Mouse (Mus musculus) heart, adult 2 months (tissue): ENCODE data around the gene Pknox2. TPM values are rescaled to one million over a fixed set of nuclear protein-coding genes. Genes with fewer than 3 reads are reported as not detected.

Experiments
- DNase-seq, 2 experiments: peaks; one replicate each; pipeline ENCODE4 v3.0.0; 2021
- H3K27ac ChIP-seq: fragments of 200-600 bp; 2 replicates; pipeline ENCODE4 v1.8.1; 2022
- H3K27me3 ChIP-seq: fragments of 200-500 bp; 2 replicates; pipeline ENCODE4 v1.6.1; 2012; ENCODE audit warnings: mild to moderate bottlenecking, low read length, inconsistent platforms, mixed read lengths; ENCODE audit not compliant: control insufficient read depth, insufficient read depth
- H3K36me3 ChIP-seq: fragments of 200-500 bp; 2 replicates; pipeline ENCODE4 v1.6.1; 2012; ENCODE audit warnings: low read length, inconsistent platforms; ENCODE audit not compliant: control insufficient read depth, insufficient read depth
- H3K4me1 ChIP-seq: fragments of 200-500 bp; 2 replicates; pipeline ENCODE4 v1.6.1; 2011; ENCODE audit warnings: low read length; ENCODE audit not compliant: control insufficient read depth, insufficient read depth
- H3K4me3 ChIP-seq: fragments of 200-600 bp; 2 replicates; pipeline ENCODE4 v1.8.1; 2022
- H3K79me2 ChIP-seq: fragments of 200-500 bp; replicated peaks from 2 replicates; pipeline ENCODE4 v1.6.1; 2012; ENCODE audit warnings: mild to moderate bottlenecking, inconsistent platforms, low read length, moderate library complexity, mixed read lengths; ENCODE audit not compliant: control insufficient read depth, insufficient read depth
- H3K9ac ChIP-seq: fragments of 200-500 bp; 2 replicates; pipeline ENCODE4 v1.6.1; 2012; ENCODE audit warnings: low read depth, mild to moderate bottlenecking, control low read depth, inconsistent platforms, low read length, mixed read lengths
- CTCF ChIP-seq: fragments of 200-600 bp; IDR thresholded peaks from 2 replicates; pipeline ENCODE4 v1.8.1; 2022; ENCODE audit warnings: antibody characterized with exemption, mild to moderate bottlenecking, moderate library complexity
- EP300 ChIP-seq: fragments of 200-500 bp; IDR thresholded peaks from 2 replicates; pipeline ENCODE4 v1.6.1; 2011; ENCODE audit warnings: low read depth, low read length, control low read depth; ENCODE audit not compliant: insufficient read depth
- POLR2A ChIP-seq: fragments of 200-500 bp; IDR thresholded peaks from 2 replicates; pipeline ENCODE4 v1.6.1; 2011; ENCODE audit warnings: mild to moderate bottlenecking, low read depth, low read length, control low read depth; ENCODE audit not compliant: insufficient read depth
- WGBS: fragments of 180-500 bp; shearing (Covaris S2); methylation state at CpG from one replicate; pipeline ENCODE4 v1.1.7; 2018; 5-methylcytosine and 5-hydroxymethylcytosine counted together
- intact Hi-C: fragments of 180-260 bp; cut with DNase I; formaldehyde crosslinking; loops from one replicate; pipeline ENCODE4 v1.15.1; 2025
- polyA plus RNA-seq: library from polyadenylated mRNA; depleted of rRNA; stranded (reverse); fragments of >200 nt; gene quantifications from 2 replicates; pipeline ENCODE4 v1.2.3, GENCODE M21; 2012
- total RNA-seq, 2 experiments: library from RNA; stranded (reverse); gene quantifications; 2 replicates each; pipeline ENCODE4 v1.2.3; 2021

Gene Pknox2
- total and polyA plus RNA-seq, 3 experiments, result 7.8 to 9.9 (median 9.0) TPM

GRCm38 (mm10) chr9:36894242-36894641 lies 253.0 kb downstream of the Pknox2 start:
- Histone ChIP-seq H3K4me3 (no peak overlapping the region), H3K4me1 (peaks cover 1% of the 10 kb centered on the region; the same call in 1 of the 2 replicates), H3K27me3 (no peaks in the 10 kb centered on the region), H3K9ac (no peak overlapping the region), H3K79me2 (no peaks in the 10 kb centered on the region), H3K27ac (no peak overlapping the region; the same call in 1 of the 2 replicates), H3K36me3 (no peaks in the 10 kb centered on the region)
- no peak for TF ChIP-seq CTCF
- no peak for TF ChIP-seq EP300
- no peak for TF ChIP-seq POLR2A
- intact Hi-C loops, result loop anchor here (2.0 to 10.0 kb wide), 3 partner anchors 75 to 337 kb away; no protein-coding TSS in a partner anchor
- DNase-seq, result no peak
- WGBS, result 82% methylated on average over 7 of the region's 7 CpGs

- 62% methylated on average over 6 of the region's 6 CpGs for WGBS
- no peaks in the 10 kb centered on the region for H3K79me2 ChIP-seq
- H3K4me1 ChIP-seq, result no peaks in the 10 kb centered on the region; the same call in 1 of the 2 replicates
- no peaks in the 10 kb centered on the region for H3K36me3 ChIP-seq
- no peak for DNase-seq
- no peak overlapping the region for H3K4me3 ChIP-seq
- no peak overlapping the region for H3K9ac ChIP-seq
- H3K27me3 ChIP-seq, result no peaks in the 10 kb centered on the region
- intact Hi-C loops, result loop anchor here (10.0 kb wide), 1 partner anchor 221 kb away; no protein-coding TSS in a partner anchor
- no peak overlapping the region; the same call in 1 of the 2 replicates for H3K27ac ChIP-seq
- TF ChIP-seq CTCF (no peak), EP300 (no peak), POLR2A (no peak)
These were observed 253.7 kb downstream of the Pknox2 start for GRCm38 (mm10) chr9:36893413-36893990.

GRCm38 (mm10) chr9:36890552-36890951 lies 256.7 kb downstream of the Pknox2 start:
- TF ChIP-seq EP300 (no peak), POLR2A (no peak), CTCF (peak; percentile 78)
- DNase-seq, result peak in 1 of 2 experiments; percentile 60
- H3K9ac ChIP-seq, result no peak overlapping the region
- WGBS, result 31% methylated on average over 4 of the region's 4 CpGs
- H3K27me3 ChIP-seq, result no peaks in the 10 kb centered on the region
- no peak overlapping the region for H3K4me3 ChIP-seq
- H3K36me3 ChIP-seq, result no peaks in the 10 kb centered on the region
- no peak overlapping the region for H3K27ac ChIP-seq
- H3K79me2 ChIP-seq, result no peaks in the 10 kb centered on the region
- H3K4me1 ChIP-seq, result no peaks in the 10 kb centered on the region; the same call in 1 of the 2 replicates
- intact Hi-C loops, result loop anchor here (10.0 kb wide), 1 partner anchor 224 kb away; no protein-coding TSS in a partner anchor

- peak; percentile 75 for TF ChIP-seq CTCF
- TF ChIP-seq EP300, result no peak
- 53% methylated on average over 3 of the region's 3 CpGs for WGBS
- Histone ChIP-seq H3K79me2 (no peaks in the 10 kb centered on the region), H3K4me3 (no peak overlapping the region), H3K27me3 (no peaks in the 10 kb centered on the region), H3K4me1 (no peaks in the 10 kb centered on the region), H3K9ac (no peak overlapping the region), H3K27ac (no peak overlapping the region), H3K36me3 (no peaks in the 10 kb centered on the region)
- intact Hi-C loops, result no loop called here
- DNase-seq, result no peak
These were observed 262.0 kb downstream of the Pknox2 start for GRCm38 (mm10) chr9:36885237-36885636.

GRCm38 (mm10) chr9:36883569-36883968 lies 263.6 kb downstream of the Pknox2 start:
- H3K4me3 ChIP-seq, result no peak overlapping the region
- H3K79me2 ChIP-seq, result no peaks in the 10 kb centered on the region
- no peaks in the 10 kb centered on the region for H3K27me3 ChIP-seq
- no peak for TF ChIP-seq CTCF
- TF ChIP-seq EP300, result no peak
- no peak for TF ChIP-seq POLR2A
- H3K9ac ChIP-seq, result no peak overlapping the region
- no peak overlapping the region for H3K27ac ChIP-seq
- DNase-seq, result no peak
- WGBS, result 47% methylated on average over 3 of the region's 3 CpGs
- H3K4me1 ChIP-seq, result no peaks in the 10 kb centered on the region
- no peaks in the 10 kb centered on the region for H3K36me3 ChIP-seq
- intact Hi-C loops, result no loop called here

- intact Hi-C loops, result no loop called here
- Histone ChIP-seq H3K4me1 (no peaks in the 10 kb centered on the region), H3K27ac (no peak overlapping the region), H3K4me3 (no peak overlapping the region), H3K79me2 (no peaks in the 10 kb centered on the region), H3K36me3 (no peaks in the 10 kb centered on the region), H3K27me3 (no peaks in the 10 kb centered on the region), H3K9ac (no peak overlapping the region)
- TF ChIP-seq EP300, result no peak
- no peak for TF ChIP-seq CTCF
- no peak for TF ChIP-seq POLR2A
- no peak for DNase-seq
- 48% methylated on average over 8 of the region's 8 CpGs for WGBS
These were observed 265.0 kb downstream of the Pknox2 start for GRCm38 (mm10) chr9:36882034-36882745.
